Mouse (Mus musculus) midbrain, embryonic 12.5 days (tissue): ENCODE results near the gene Sacm1l. TPM values are rescaled to one million over a fixed set of nuclear protein-coding genes. Genes with fewer than 3 reads are reported as not detected.

Experiments
- ATAC-seq: fragments of 200-750 bp; cut with Nextera tagmentation; 2 replicates; pipeline ENCODE4 v1.8.0; 2017; ENCODE audit warnings: low read depth, moderate TSS enrichment, moderate library complexity; ENCODE audit not compliant: low FRiP score
- H3K27ac ChIP-seq: fragments of 300-500 bp; sonication (generic); replicated peaks from 2 replicates; pipeline ENCODE4 v1.5.1; 2016; ENCODE audit warnings: mild to moderate bottlenecking
- H3K27me3 ChIP-seq: fragments of 300-500 bp; sonication (generic); 2 replicates; pipeline ENCODE4 v1.6.1; 2016; ENCODE audit warnings: mild to moderate bottlenecking
- H3K36me3 ChIP-seq: fragments of 300-500 bp; sonication (generic); 2 replicates; pipeline ENCODE4 v1.6.1; 2016
- H3K4me1 ChIP-seq: fragments of 300-500 bp; sonication (generic); 2 replicates; pipeline ENCODE4 v1.6.1; 2016
- H3K4me2 ChIP-seq: fragments of 300-500 bp; sonication (generic); replicated peaks from 2 replicates; pipeline ENCODE4 v1.6.1; 2016; ENCODE audit warnings: mild to moderate bottlenecking, moderate library complexity
- H3K4me3 ChIP-seq: fragments of 300-500 bp; sonication (generic); 2 replicates; pipeline ENCODE4 v1.5.1; 2016; ENCODE audit warnings: mild to moderate bottlenecking
- H3K9ac ChIP-seq: fragments of 300-500 bp; sonication (generic); replicated peaks from 2 replicates; pipeline ENCODE4 v1.6.1; 2016; ENCODE audit warnings: mild to moderate bottlenecking, moderate library complexity
- H3K9me3 ChIP-seq: fragments of 300-500 bp; sonication (generic); 2 replicates; pipeline ENCODE4 v1.6.1; 2016; ENCODE audit warnings: mild to moderate bottlenecking
- WGBS: fragments of 180-500 bp; shearing (Covaris S2); methylation state at CpG from one replicate; pipeline ENCODE4 v1.1.7; 2016; 5-methylcytosine and 5-hydroxymethylcytosine counted together
- polyA plus RNA-seq: library from polyadenylated mRNA; unstranded; fragments of >200 nt; fragmentation: Nextera tagmentation; extraction: Ambion mirVana; gene quantifications from 2 replicates; pipeline ENCODE4 v1.2.1, GENCODE M21; 2016

Gene Sacm1l
- polyA plus RNA-seq, 1 experiment from 2014 or later = 54.2 TPM

DNA sequence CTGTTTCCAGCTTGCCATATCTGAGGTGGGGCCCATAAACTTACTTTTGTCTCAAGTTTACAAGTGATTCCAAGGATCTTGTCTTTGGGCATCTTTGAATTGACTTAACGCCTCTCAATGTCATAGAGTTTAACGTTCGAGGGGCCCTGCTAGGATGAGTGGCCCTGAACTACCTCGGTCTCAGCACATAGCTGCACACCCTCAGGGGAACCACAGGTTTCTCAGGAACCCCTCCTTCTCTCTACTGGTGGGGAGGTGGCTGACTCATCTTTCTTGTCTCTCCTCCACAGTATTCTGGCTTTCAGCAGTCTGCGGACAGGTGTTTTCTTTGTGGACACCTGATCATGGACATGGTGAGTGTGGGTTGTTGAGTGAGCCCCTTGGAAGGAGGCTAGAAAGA is 18.6 kb upstream of the Sacm1l start:
- Histone ChIP-seq H3K9me3 (no peaks in the 10 kb centered on the region), H3K4me3 (no peak overlapping the region), H3K4me1 (no peaks in the 10 kb centered on the region), H3K4me2 (no peak overlapping the region), H3K27me3 (no peaks in the 10 kb centered on the region), H3K9ac (no peak overlapping the region), H3K27ac (no peak overlapping the region), H3K36me3 (peaks cover 11% of the 10 kb centered on the region)
- 97% methylated on average over 5 of the region's 5 CpGs for WGBS
- ATAC-seq = no peak

GRCm38 (mm10) chr9:123512482-123512881 is 17.1 kb upstream of the Sacm1l start:
- WGBS = 87% methylated on average over 2 of the region's 2 CpGs
- H3K4me1 ChIP-seq = no peaks in the 10 kb centered on the region
- H3K4me3 ChIP-seq = no peak overlapping the region
- H3K36me3 ChIP-seq = peaks cover 26% of the 10 kb centered on the region
- no peak overlapping the region for H3K9ac ChIP-seq
- H3K27ac ChIP-seq = no peak overlapping the region
- no peak overlapping the region for H3K4me2 ChIP-seq
- ATAC-seq = no peak
- H3K27me3 ChIP-seq = no peaks in the 10 kb centered on the region
- H3K9me3 ChIP-seq = no peaks in the 10 kb centered on the region

DNA sequence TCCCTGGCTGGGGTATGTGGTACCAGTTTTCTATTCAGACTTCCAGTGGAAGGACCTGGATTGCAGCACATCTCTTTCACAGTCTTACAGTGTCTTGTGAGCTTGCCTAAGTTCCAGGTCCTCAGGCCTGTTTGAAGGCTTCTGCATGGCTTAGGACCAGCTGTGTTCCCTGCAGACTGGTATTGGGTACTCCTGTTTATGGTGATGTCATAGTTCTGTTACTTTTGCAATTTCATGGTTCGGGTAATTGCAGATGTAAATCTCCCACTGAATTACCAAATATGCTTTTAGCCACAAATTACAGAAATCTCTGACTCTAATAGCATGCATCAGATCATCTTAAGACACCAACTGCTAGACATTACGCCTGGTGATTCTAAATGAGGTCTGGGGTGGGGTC is 14.5 kb upstream of the Sacm1l start:
- peaks cover 51% of the 10 kb centered on the region for H3K36me3 ChIP-seq
- ATAC-seq = no peak
- 91% methylated on average over 2 of the region's 2 CpGs for WGBS

DNA sequence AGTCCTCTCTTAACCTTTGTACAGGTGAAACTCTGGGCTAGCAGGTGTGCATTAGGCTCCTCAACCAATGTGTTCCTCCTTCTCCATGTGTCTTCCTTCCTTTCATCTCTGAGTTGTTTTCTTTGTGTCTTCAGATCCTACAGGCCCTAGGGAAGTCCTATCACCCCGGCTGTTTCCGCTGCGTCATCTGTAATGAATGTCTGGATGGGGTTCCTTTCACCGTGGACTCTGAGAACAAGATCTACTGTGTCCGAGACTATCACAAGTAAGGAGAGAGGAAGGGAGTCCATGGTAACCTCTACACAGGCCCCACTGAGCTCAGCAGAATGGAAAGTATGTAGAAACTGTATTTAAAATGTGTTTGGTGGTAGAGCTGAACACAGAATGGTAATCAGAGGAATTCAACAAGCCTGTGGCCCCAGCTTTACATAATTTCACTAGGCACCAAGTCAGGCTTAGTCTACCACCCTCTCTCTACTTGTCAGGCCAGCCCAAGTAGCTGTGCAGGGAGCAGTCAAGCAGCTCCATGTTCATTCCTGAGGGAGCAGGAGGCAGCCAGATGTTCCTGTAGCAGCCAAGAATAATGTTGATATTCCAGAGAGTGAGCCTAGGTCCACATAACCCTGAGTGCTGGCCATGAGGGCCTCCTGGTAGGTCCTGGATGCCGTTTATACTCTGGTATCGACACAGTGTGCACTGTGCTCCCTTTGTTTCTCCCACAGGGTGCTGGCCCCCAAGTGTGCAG is 12.7 kb upstream of the Sacm1l start:
- H3K4me1 ChIP-seq = no peaks in the 10 kb centered on the region
- H3K27me3 ChIP-seq = no peaks in the 10 kb centered on the region
- no peak overlapping the region for H3K9ac ChIP-seq
- no peaks in the 10 kb centered on the region for H3K9me3 ChIP-seq
- peaks cover 44% of the 10 kb centered on the region for H3K36me3 ChIP-seq
- H3K27ac ChIP-seq = no peak overlapping the region
- no peak overlapping the region for H3K4me3 ChIP-seq
- no peak for ATAC-seq
- WGBS = 91% methylated on average over 7 of the region's 7 CpGs
- no peak overlapping the region for H3K4me2 ChIP-seq

More for the DNA sequence above, 14.5 kb upstream of the Sacm1l start:
- H3K4me3 ChIP-seq = no peak overlapping the region
- no peaks in the 10 kb centered on the region for H3K27me3 ChIP-seq
- H3K9me3 ChIP-seq = no peaks in the 10 kb centered on the region
- no peaks in the 10 kb centered on the region for H3K4me1 ChIP-seq
- H3K9ac ChIP-seq = no peak overlapping the region
- H3K4me2 ChIP-seq = no peak overlapping the region
- no peak overlapping the region for H3K27ac ChIP-seq

DNA sequence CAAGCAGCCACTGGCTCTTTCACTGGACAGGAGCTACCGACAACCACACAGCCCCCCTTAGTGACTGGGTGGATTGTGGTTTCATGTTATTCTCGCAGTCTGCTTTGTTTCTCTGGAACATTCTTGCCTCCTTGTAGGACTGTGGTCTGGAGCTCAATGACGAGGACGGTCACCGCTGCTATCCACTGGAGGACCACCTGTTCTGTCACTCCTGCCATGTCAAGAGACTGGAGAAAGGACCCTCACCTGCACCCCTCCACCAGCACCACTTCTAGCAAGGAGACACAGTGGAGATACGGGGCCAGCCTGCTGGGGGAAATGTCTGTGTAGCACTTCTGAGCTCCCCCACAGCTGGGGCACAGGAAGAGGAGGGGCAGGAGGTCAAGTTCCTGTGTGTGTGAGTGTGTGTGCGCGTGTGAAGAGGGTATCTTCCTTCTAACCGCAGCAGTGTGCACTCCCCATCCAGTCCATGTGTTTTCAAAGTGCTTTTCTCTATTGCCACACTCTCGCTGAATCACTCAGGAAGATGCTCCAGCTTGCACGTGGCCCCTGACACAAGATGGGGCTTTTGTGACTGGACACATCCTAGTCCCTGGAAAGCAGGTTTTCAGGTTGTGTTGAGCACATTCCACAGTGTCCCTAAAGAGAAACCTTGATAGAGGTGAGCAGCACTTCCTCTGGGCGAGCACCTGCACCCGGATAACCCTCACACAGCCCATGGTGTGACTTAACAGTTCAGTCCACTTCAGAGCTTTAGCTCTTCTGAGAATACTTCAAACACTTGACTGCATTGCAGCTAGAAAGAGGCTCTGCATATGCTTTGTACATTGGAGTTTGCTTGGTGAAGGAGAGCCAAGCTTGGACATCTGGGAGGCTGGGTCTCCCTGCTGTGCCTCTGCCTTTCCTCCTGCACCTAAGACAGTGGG is 10.3 kb upstream of the Sacm1l start:
- no peaks in the 10 kb centered on the region for H3K27me3 ChIP-seq
- no peak overlapping the region for H3K4me3 ChIP-seq
- H3K9ac ChIP-seq = no peak overlapping the region
- H3K36me3 ChIP-seq = peaks cover 44% of the 10 kb centered on the region
- no peak for ATAC-seq
- no peaks in the 10 kb centered on the region for H3K4me1 ChIP-seq
- 90% methylated on average over 13 of the region's 13 CpGs for WGBS
- H3K4me2 ChIP-seq = no peak overlapping the region
- H3K27ac ChIP-seq = no peak overlapping the region
- no peaks in the 10 kb centered on the region for H3K9me3 ChIP-seq

GRCm38 (mm10) chr9:123520735-123521134 is 8.8 kb upstream of the Sacm1l start:
- H3K4me2 ChIP-seq = no peak overlapping the region
- 89% methylated on average over 3 of the region's 3 CpGs for WGBS
- no peak overlapping the region for H3K4me3 ChIP-seq
- no peaks in the 10 kb centered on the region for H3K27me3 ChIP-seq
- no peak overlapping the region for H3K27ac ChIP-seq
- ATAC-seq = no peak
- H3K9me3 ChIP-seq = no peaks in the 10 kb centered on the region
- no peaks in the 10 kb centered on the region for H3K4me1 ChIP-seq
- no peak overlapping the region for H3K9ac ChIP-seq
- peaks cover 44% of the 10 kb centered on the region for H3K36me3 ChIP-seq

DNA sequence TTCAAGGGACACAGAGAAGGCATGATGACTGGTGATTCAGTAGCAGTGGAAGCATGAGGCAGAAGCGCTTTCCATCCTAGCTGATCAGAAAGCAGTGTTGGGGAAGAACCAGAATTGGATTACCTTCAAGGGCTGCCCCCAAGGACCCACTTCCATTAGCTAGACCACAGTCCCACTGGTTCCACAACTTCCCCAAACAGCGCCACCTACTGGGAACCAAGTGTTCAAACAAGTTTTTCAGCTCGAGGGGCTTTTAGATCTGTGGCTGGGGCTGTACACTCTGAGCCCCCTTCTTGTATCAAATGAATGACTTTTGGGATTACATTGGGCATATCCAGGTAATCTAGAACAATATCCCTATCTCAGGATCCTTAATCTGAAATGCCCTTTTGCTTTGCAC is 5.9 kb upstream of the Sacm1l start:
- peaks cover 3% of the 10 kb centered on the region; the same call in 1 of the 2 replicates for H3K4me1 ChIP-seq
- no peak overlapping the region for H3K9ac ChIP-seq
- no peak for ATAC-seq
- H3K27ac ChIP-seq = no peak overlapping the region
- WGBS = 26% methylated on average over 3 of the region's 3 CpGs
- H3K36me3 ChIP-seq = peaks cover 17% of the 10 kb centered on the region
- no peaks in the 10 kb centered on the region for H3K9me3 ChIP-seq
- H3K4me2 ChIP-seq = no peak overlapping the region
- no peak overlapping the region for H3K4me3 ChIP-seq
- H3K27me3 ChIP-seq = no peaks in the 10 kb centered on the region

GRCm38 (mm10) chr9:123525095-123525494 is 4.5 kb upstream of the Sacm1l start:
- Histone ChIP-seq H3K9ac (no peak overlapping the region), H3K4me1 (peaks cover 3% of the 10 kb centered on the region; the same call in 1 of the 2 replicates), H3K27ac (no peak overlapping the region), H3K27me3 (no peaks in the 10 kb centered on the region), H3K36me3 (peaks cover 3% of the 10 kb centered on the region), H3K4me2 (no peak overlapping the region), H3K9me3 (no peaks in the 10 kb centered on the region), H3K4me3 (no peak overlapping the region)
- no peak for ATAC-seq
- 3% methylated on average over 1 of the region's 1 CpGs for WGBS

DNA sequence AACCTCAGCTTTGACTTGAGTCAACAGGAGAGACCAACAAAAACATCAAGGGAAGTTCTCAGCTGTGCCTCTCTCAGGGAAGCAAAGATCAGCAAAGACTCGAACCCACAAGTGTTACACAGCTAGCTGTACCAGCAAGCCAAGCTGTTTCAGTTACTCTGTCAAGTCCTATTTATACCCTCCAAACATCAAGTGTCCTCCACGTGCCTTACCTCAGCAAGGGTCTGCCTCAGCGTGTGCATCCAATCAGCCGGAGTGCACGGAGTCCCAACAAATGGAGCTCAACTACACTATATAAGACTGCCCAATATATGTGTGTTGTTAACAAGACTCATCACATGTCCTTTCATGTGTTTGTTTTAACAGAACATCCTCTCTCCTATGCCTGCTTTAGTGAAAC is 3.1 kb upstream of the Sacm1l start:
- Histone ChIP-seq H3K4me1 (peaks cover 15% of the 10 kb centered on the region), H3K4me3 (no peak overlapping the region), H3K4me2 (no peak overlapping the region), H3K9me3 (no peaks in the 10 kb centered on the region), H3K9ac (no peak overlapping the region), H3K36me3 (no peaks in the 10 kb centered on the region), H3K27me3 (no peaks in the 10 kb centered on the region), H3K27ac (no peak overlapping the region)
- 85% methylated on average over 5 of the region's 5 CpGs for WGBS
- no peak for ATAC-seq

- peak overlapping the region; percentile 65 for H3K9ac ChIP-seq
- H3K9me3 ChIP-seq = no peaks in the 10 kb centered on the region
- no peaks in the 10 kb centered on the region for H3K27me3 ChIP-seq
- WGBS = 26% methylated on average over 6 of the region's 6 CpGs
- H3K4me3 ChIP-seq = peak overlapping the region; percentile 96
- peak overlapping the region; percentile 96 for H3K27ac ChIP-seq
- no peaks in the 10 kb centered on the region for H3K36me3 ChIP-seq
- no peak for ATAC-seq
- H3K4me2 ChIP-seq = peak overlapping the region; percentile 60
- peaks cover 17% of the 10 kb centered on the region for H3K4me1 ChIP-seq
Measured at GRCm38 (mm10) chr9:123528087-123528925, 1.3 kb upstream of the Sacm1l start.

GRCm38 (mm10) chr9:123528926-123529295 is 648 bp upstream of the Sacm1l start:
- Histone ChIP-seq H3K4me2 (peak overlapping the region; percentile 60), H3K4me1 (peaks cover 17% of the 10 kb centered on the region), H3K27me3 (no peaks in the 10 kb centered on the region), H3K4me3 (peak overlapping the region; percentile 96), H3K27ac (peak overlapping the region; percentile 96), H3K36me3 (no peaks in the 10 kb centered on the region), H3K9ac (peak overlapping the region; percentile 65), H3K9me3 (no peaks in the 10 kb centered on the region)
- WGBS = 2% methylated on average over 17 of the region's 17 CpGs
- ATAC-seq = peak; percentile 34

DNA sequence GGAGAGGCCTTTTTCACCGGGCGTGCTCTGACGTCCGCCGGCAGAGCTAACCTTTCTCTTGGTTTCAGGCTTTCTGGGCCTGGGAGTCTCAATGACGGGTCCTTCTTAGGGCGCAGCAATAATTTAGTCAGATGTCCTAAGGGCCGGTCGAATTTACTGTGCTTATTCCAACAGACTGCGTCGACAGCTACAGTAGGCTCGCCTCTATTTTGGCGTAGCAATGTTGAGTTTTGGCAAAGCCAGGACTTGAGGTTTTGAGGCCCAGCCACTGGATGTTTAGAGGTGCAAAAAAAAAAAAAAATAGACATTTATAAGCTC is 558 bp downstream of the Sacm1l start:
- Histone ChIP-seq H3K4me2 (peak overlapping the region; percentile 71), H3K27me3 (no peaks in the 10 kb centered on the region), H3K9me3 (no peaks in the 10 kb centered on the region), H3K4me3 (peak overlapping the region; percentile 96), H3K9ac (peak overlapping the region; percentile 92), H3K27ac (peak overlapping the region; percentile 96), H3K36me3 (no peaks in the 10 kb centered on the region), H3K4me1 (peaks cover 17% of the 10 kb centered on the region)
- no peak for ATAC-seq
- WGBS = under 1% methylated on average over 13 of the region's 13 CpGs
